Mouse (Mus musculus): ENCODE results near the gene Pomp. TPM values are rescaled to one million over a fixed set of nuclear protein-coding genes. Genes with fewer than 3 reads are reported as not detected.

Gene Pomp
- polyA plus RNA-seq, 1 experiment = 32.9 TPM

- peaks cover 21% of the 10 kb centered on the region for H3K9me3 ChIP-seq
- no peak for TF ChIP-seq GATA1 (IDR thresholded peaks at IDR 0.05; ENCODE audit: borderline replicate concordance, low read length)
- no peak for TF ChIP-seq FLI1 (IDR thresholded peaks at IDR 0.05; ENCODE audit: low read length)
- H3K36me3 ChIP-seq (replicated peaks; ENCODE audit: low read length) = no peaks in the 10 kb centered on the region
- peak overlapping the region; percentile 19 for H3K4me3 ChIP-seq (replicated peaks)
- peaks cover 13% of the 10 kb centered on the region for H3K4me1 ChIP-seq
- peaks cover 39% of the 10 kb centered on the region for H3K27me3 ChIP-seq (replicated peaks)
Observed at GRCm38 (mm10) chr5:147825375-147825969, 34.8 kb upstream of the Pomp start.

- Histone ChIP-seq H3K27me3 (replicated peaks) (peaks cover 37% of the 10 kb centered on the region), H3K4me3 (replicated peaks) (peak overlapping the region; percentile 17), H3K9me3 (peaks cover 17% of the 10 kb centered on the region), H3K4me1 (peaks cover 13% of the 10 kb centered on the region), H3K36me3 (replicated peaks; ENCODE audit: low read length) (no peaks in the 10 kb centered on the region)
- no peak for TF ChIP-seq GATA1 (IDR thresholded peaks at IDR 0.05; ENCODE audit: borderline replicate concordance, low read length)
- no peak for TF ChIP-seq FLI1 (IDR thresholded peaks at IDR 0.05; ENCODE audit: low read length)
Observed at GRCm38 (mm10) chr5:147826091-147826490, 34.2 kb upstream of the Pomp start.

- H3K4me3 ChIP-seq (replicated peaks) = no peak overlapping the region
- peaks cover 16% of the 10 kb centered on the region for H3K9me3 ChIP-seq
- TF ChIP-seq FLI1 (IDR thresholded peaks at IDR 0.05; ENCODE audit: low read length) (no peak), GATA1 (IDR thresholded peaks at IDR 0.05; ENCODE audit: borderline replicate concordance, low read length) (no peak)
- peaks cover 13% of the 10 kb centered on the region for H3K4me1 ChIP-seq
- no peaks in the 10 kb centered on the region for H3K36me3 ChIP-seq (replicated peaks; ENCODE audit: low read length)
- H3K27me3 ChIP-seq (replicated peaks) = peaks cover 37% of the 10 kb centered on the region
Observed at GRCm38 (mm10) chr5:147826546-147826945, 33.7 kb upstream of the Pomp start.

- TF ChIP-seq GATA1 (IDR thresholded peaks at IDR 0.05; ENCODE audit: borderline replicate concordance, low read length) (no peak), FLI1 (IDR thresholded peaks at IDR 0.05; ENCODE audit: low read length) (no peak)
- Histone ChIP-seq H3K4me1 (peaks cover 13% of the 10 kb centered on the region), H3K27me3 (replicated peaks) (peaks cover 40% of the 10 kb centered on the region), H3K9me3 (peaks cover 10% of the 10 kb centered on the region; the same call in 1 of the 2 replicates), H3K4me3 (replicated peaks) (no peak overlapping the region), H3K36me3 (replicated peaks; ENCODE audit: low read length) (no peaks in the 10 kb centered on the region)
Observed at GRCm38 (mm10) chr5:147828846-147829245, 31.4 kb upstream of the Pomp start.

GRCm38 (mm10) chr5:147832842-147833241, 27.4 kb upstream of the Pomp start:
- peaks cover 42% of the 10 kb centered on the region for H3K27me3 ChIP-seq (replicated peaks)
- H3K9me3 ChIP-seq = peaks cover 2% of the 10 kb centered on the region; the same call in 1 of the 2 replicates
- no peaks in the 10 kb centered on the region for H3K36me3 ChIP-seq (replicated peaks; ENCODE audit: low read length)
- H3K4me1 ChIP-seq = peaks cover 4% of the 10 kb centered on the region; the same call in 1 of the 2 replicates
- H3K4me3 ChIP-seq (replicated peaks) = no peak overlapping the region
- TF ChIP-seq FLI1 (IDR thresholded peaks at IDR 0.05; ENCODE audit: low read length) (no peak), GATA1 (IDR thresholded peaks at IDR 0.05; ENCODE audit: borderline replicate concordance, low read length) (no peak)

- H3K27me3 ChIP-seq (replicated peaks) = peaks cover 42% of the 10 kb centered on the region
- TF ChIP-seq GATA1 (IDR thresholded peaks at IDR 0.05; ENCODE audit: borderline replicate concordance, low read length) (no peak), FLI1 (IDR thresholded peaks at IDR 0.05; ENCODE audit: low read length) (no peak)
Observed at GRCm38 (mm10) chr5:147834841-147835500, 25.3 kb upstream of the Pomp start.

GRCm38 (mm10) chr5:147839418-147839817, 20.8 kb upstream of the Pomp start:
- TF ChIP-seq FLI1 (IDR thresholded peaks at IDR 0.05; ENCODE audit: low read length) (no peak), GATA1 (IDR thresholded peaks at IDR 0.05; ENCODE audit: borderline replicate concordance, low read length) (no peak)

More at GRCm38 (mm10) chr5:147834841-147835500, 25.3 kb upstream of the Pomp start:
- peaks cover 4% of the 10 kb centered on the region; the same call in 1 of the 2 replicates for H3K4me1 ChIP-seq
- no peaks in the 10 kb centered on the region for H3K36me3 ChIP-seq (replicated peaks; ENCODE audit: low read length)
- peaks cover 6% of the 10 kb centered on the region; the same call in 1 of the 2 replicates for H3K9me3 ChIP-seq
- no peak overlapping the region for H3K4me3 ChIP-seq (replicated peaks)

GRCm38 (mm10) chr5:147843340-147843739, 16.9 kb upstream of the Pomp start:
- H3K4me1 ChIP-seq = no peaks in the 10 kb centered on the region
- H3K36me3 ChIP-seq (replicated peaks; ENCODE audit: low read length) = no peaks in the 10 kb centered on the region
- peaks cover 18% of the 10 kb centered on the region for H3K27me3 ChIP-seq (replicated peaks)
- TF ChIP-seq GATA1 (IDR thresholded peaks at IDR 0.05; ENCODE audit: borderline replicate concordance, low read length) (no peak), FLI1 (IDR thresholded peaks at IDR 0.05; ENCODE audit: low read length) (no peak)
- peaks cover 40% of the 10 kb centered on the region for H3K9me3 ChIP-seq
- no peak overlapping the region for H3K4me3 ChIP-seq (replicated peaks)

More at GRCm38 (mm10) chr5:147839418-147839817, 20.8 kb upstream of the Pomp start:
- Histone ChIP-seq H3K27me3 (replicated peaks) (peaks cover 36% of the 10 kb centered on the region), H3K36me3 (replicated peaks; ENCODE audit: low read length) (no peaks in the 10 kb centered on the region), H3K9me3 (peaks cover 30% of the 10 kb centered on the region), H3K4me3 (replicated peaks) (no peak overlapping the region), H3K4me1 (peaks cover 4% of the 10 kb centered on the region; the same call in 1 of the 2 replicates)

GRCm38 (mm10) chr5:147845319-147845718, 14.9 kb upstream of the Pomp start:
- no peak overlapping the region for H3K4me3 ChIP-seq (replicated peaks)

GRCm38 (mm10) chr5:147847361-147847760, 12.9 kb upstream of the Pomp start:
- no peaks in the 10 kb centered on the region for H3K36me3 ChIP-seq (replicated peaks; ENCODE audit: low read length)
- H3K9me3 ChIP-seq = peaks cover 33% of the 10 kb centered on the region
- peaks cover 22% of the 10 kb centered on the region for H3K27me3 ChIP-seq (replicated peaks)
- H3K4me1 ChIP-seq = peaks cover 24% of the 10 kb centered on the region
- no peak overlapping the region for H3K4me3 ChIP-seq (replicated peaks)
- no peak for TF ChIP-seq FLI1 (IDR thresholded peaks at IDR 0.05; ENCODE audit: low read length)
- no peak for TF ChIP-seq GATA1 (IDR thresholded peaks at IDR 0.05; ENCODE audit: borderline replicate concordance, low read length)

More at GRCm38 (mm10) chr5:147845319-147845718, 14.9 kb upstream of the Pomp start:
- peaks cover 15% of the 10 kb centered on the region for H3K27me3 ChIP-seq (replicated peaks)
- H3K4me1 ChIP-seq = peaks cover 9% of the 10 kb centered on the region
- peaks cover 38% of the 10 kb centered on the region for H3K9me3 ChIP-seq
- no peaks in the 10 kb centered on the region for H3K36me3 ChIP-seq (replicated peaks; ENCODE audit: low read length)
- TF ChIP-seq FLI1 (IDR thresholded peaks at IDR 0.05; ENCODE audit: low read length) (no peak), GATA1 (IDR thresholded peaks at IDR 0.05; ENCODE audit: borderline replicate concordance, low read length) (no peak)

Measured in megakaryocyte, embryonic 14.5 days (primary cell).